Mouse (Mus musculus): ENCODE results near the gene Irgc1. TPM values are rescaled to one million over a fixed set of nuclear protein-coding genes. Genes with fewer than 3 reads are reported as not detected.

The Irgc1 gene
- total and polyA plus RNA-seq, 3 experiments: 0.88 TPM; not detected in 2

DNA sequence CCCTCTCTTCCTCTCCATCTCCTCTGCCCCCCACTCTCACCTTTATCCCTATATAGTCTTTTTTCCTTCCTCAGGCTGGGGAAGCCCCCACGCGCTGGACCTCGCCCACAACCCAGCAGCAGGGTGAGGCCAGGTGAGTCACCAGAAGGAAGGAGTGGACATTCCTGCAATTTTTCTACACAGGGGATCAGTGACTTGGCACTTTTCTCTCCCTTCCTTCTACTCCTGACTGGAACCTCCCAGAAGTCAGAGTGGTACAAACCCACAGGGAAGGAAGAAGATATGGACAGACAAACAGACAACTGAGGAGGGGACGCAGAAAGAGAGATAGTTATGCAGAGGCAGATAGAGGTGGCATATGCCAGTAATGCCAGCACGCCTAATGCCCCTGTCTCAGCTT, 7.3 kb upstream of the Irgc1 start:
- H3K4me3 ChIP-seq: no peak overlapping the region
- H3K27ac ChIP-seq: peak overlapping the region; percentile 36
- no peak for TF ChIP-seq CTCF (IDR thresholded peaks at IDR 0.05)
- TF ChIP-seq EP300 (IDR thresholded peaks at IDR 0.05; ENCODE audit: insufficient read depth, low read depth, low read length): no peak
- intact Hi-C loops (cut with DNase I): no loop called here
- no peaks in the 10 kb centered on the region for H3K79me2 ChIP-seq (replicated peaks; ENCODE audit: control insufficient read depth, insufficient read depth, low read length)
- 47% methylated on average over 5 of the region's 5 CpGs for WGBS
- no peaks in the 10 kb centered on the region for H3K36me3 ChIP-seq (ENCODE audit: control insufficient read depth, insufficient read depth, low read length)
- no peaks in the 10 kb centered on the region for H3K27me3 ChIP-seq (ENCODE audit: control insufficient read depth, insufficient read depth, low read length)
- H3K4me1 ChIP-seq (ENCODE audit: control insufficient read depth, insufficient read depth, low read length): peaks cover 17% of the 10 kb centered on the region
- H3K9ac ChIP-seq (ENCODE audit: low read depth, low read length): no peak overlapping the region
- no peak for DNase-seq

DNA sequence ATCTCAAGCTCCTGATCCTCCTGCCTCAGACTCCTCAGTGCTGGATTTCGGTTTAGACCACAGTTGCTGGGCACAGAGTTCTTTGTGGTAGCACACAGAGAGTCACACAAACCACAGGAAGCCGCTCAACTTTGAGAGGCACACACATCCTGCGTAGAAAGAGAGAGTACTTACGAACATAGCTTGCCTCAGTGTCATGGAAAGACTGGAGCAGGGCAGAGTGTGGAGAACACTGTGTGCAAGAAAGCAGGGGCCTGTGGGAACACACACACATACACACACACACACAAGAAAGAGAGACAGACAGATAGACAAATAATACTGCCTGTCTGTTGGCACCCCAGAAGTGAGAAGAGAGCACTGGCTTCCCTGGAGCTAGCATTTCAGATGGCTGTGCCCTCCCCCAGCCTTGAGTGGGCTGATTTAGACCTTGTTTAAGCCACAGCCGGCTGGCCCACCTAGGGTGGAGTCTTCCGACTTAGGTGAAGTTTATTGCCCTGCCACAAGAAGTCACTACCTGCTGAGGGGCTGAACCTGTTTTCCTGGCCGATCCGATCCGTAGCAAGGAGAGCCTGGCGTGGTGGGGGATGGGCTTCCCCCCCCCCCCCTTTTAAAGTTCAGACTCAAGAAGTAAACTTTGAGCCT, 5.8 kb upstream of the Irgc1 start:
- Histone ChIP-seq H3K27me3 (ENCODE audit: control insufficient read depth, insufficient read depth, low read length) (no peaks in the 10 kb centered on the region), H3K9ac (ENCODE audit: low read depth, low read length) (no peak overlapping the region), H3K27ac (peak overlapping the region; percentile 38; the same call in 1 of the 2 replicates), H3K79me2 (replicated peaks; ENCODE audit: control insufficient read depth, insufficient read depth, low read length) (no peaks in the 10 kb centered on the region), H3K4me3 (no peak overlapping the region), H3K4me1 (ENCODE audit: control insufficient read depth, insufficient read depth, low read length) (peaks cover 17% of the 10 kb centered on the region), H3K36me3 (ENCODE audit: control insufficient read depth, insufficient read depth, low read length) (no peaks in the 10 kb centered on the region)
- intact Hi-C loops (cut with DNase I): no loop called here
- peak in 1 of 2 experiments; percentile 41 for DNase-seq
- 72% methylated on average over 10 of the region's 10 CpGs for WGBS
- TF ChIP-seq POLR2A (IDR thresholded peaks at IDR 0.05; ENCODE audit: insufficient read depth, low read depth, low read length) (no peak), CTCF (IDR thresholded peaks at IDR 0.05) (no peak), EP300 (IDR thresholded peaks at IDR 0.05; ENCODE audit: insufficient read depth, low read depth, low read length) (no peak)

DNA sequence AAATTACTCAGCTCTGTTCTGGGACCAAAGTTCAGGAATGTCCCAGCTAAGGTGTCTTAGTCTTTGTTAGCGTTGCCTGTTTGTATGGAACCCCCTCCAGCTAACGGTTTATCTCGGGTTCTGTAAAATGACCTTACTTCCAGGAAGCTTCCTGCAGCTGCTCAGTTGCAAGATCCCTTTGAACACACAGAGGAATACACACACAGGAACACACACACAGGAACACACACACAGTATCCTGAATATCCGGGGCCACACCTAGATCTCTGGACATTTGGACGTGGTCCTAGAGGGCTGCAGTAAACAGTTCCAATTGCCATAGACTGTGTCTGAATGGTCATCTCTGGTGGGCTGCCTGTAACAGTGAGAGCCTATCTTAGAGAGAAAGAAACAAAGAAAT, 3.6 kb upstream of the Irgc1 start:
- H3K27ac ChIP-seq: peak overlapping the region; percentile 71
- no peaks in the 10 kb centered on the region for H3K27me3 ChIP-seq (ENCODE audit: control insufficient read depth, insufficient read depth, low read length)
- peak in 1 of 2 experiments; percentile 60 for DNase-seq
- peaks cover 12% of the 10 kb centered on the region for H3K4me1 ChIP-seq (ENCODE audit: control insufficient read depth, insufficient read depth, low read length)
- TF ChIP-seq CTCF (IDR thresholded peaks at IDR 0.05) (no peak), EP300 (IDR thresholded peaks at IDR 0.05; ENCODE audit: insufficient read depth, low read depth, low read length) (peak; percentile 91)
- no peaks in the 10 kb centered on the region for H3K79me2 ChIP-seq (replicated peaks; ENCODE audit: control insufficient read depth, insufficient read depth, low read length)
- no peak overlapping the region for H3K9ac ChIP-seq (ENCODE audit: low read depth, low read length)
- H3K4me3 ChIP-seq: no peak overlapping the region
- WGBS: 48% methylated on average over 5 of the region's 5 CpGs
- intact Hi-C loops (cut with DNase I): no loop called here
- H3K36me3 ChIP-seq (ENCODE audit: control insufficient read depth, insufficient read depth, low read length): no peaks in the 10 kb centered on the region

DNA sequence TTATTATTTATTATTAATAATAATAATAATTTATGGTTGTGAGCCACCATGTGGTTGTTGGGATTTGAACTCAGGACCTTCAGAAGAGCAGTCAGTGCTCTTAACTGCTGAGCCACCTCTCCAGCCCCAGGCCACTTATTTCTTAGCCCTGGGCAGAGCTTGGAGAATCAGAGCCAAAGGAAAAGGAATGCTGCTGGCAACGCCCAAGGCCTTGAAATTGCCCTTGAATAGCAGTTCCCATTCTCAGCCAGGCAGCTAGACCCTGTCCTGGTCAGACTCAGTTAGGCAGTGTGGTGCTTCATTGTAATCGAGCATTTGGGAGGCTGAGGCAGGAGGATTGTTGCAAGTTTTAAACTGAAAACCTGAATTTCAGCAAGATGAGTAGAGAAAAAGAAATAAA, 2.1 kb upstream of the Irgc1 start:
- Histone ChIP-seq H3K4me3 (no peak overlapping the region), H3K27me3 (ENCODE audit: control insufficient read depth, insufficient read depth, low read length) (no peaks in the 10 kb centered on the region), H3K27ac (no peak overlapping the region), H3K36me3 (ENCODE audit: control insufficient read depth, insufficient read depth, low read length) (no peaks in the 10 kb centered on the region), H3K9ac (ENCODE audit: low read depth, low read length) (no peak overlapping the region), H3K79me2 (replicated peaks; ENCODE audit: control insufficient read depth, insufficient read depth, low read length) (no peaks in the 10 kb centered on the region), H3K4me1 (ENCODE audit: control insufficient read depth, insufficient read depth, low read length) (peaks cover 6% of the 10 kb centered on the region)
- 74% methylated on average over 2 of the region's 2 CpGs for WGBS
- intact Hi-C loops (cut with DNase I): no loop called here
- no peak for TF ChIP-seq CTCF (IDR thresholded peaks at IDR 0.05)
- TF ChIP-seq POLR2A (IDR thresholded peaks at IDR 0.05; ENCODE audit: insufficient read depth, low read depth, low read length): no peak
- no peak for TF ChIP-seq EP300 (IDR thresholded peaks at IDR 0.05; ENCODE audit: insufficient read depth, low read depth, low read length)
- no peak for DNase-seq

DNA sequence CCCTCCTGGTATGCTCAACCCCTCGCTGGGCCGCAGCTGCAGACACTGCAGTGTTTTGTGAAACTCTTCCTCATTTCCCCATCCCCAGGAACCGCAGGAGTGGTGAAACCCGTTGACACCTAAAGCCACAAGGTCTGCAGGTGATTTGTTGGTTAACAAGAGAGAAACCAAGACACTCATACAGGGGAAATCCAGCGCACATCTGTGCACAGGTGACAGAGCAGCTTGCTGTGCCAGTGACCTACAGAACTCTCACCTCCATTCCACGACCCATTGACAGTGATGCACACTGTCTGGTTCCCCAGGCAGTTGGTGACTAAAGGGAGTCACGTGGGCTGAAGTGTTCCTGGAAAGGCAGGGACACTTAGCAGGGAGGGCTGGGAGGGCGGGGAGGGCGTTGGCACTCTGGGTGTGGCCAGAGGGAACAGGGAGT, 1.5 kb downstream of the Irgc1 start:
- no peak for TF ChIP-seq EP300 (IDR thresholded peaks at IDR 0.05; ENCODE audit: insufficient read depth, low read depth, low read length)

DNA sequence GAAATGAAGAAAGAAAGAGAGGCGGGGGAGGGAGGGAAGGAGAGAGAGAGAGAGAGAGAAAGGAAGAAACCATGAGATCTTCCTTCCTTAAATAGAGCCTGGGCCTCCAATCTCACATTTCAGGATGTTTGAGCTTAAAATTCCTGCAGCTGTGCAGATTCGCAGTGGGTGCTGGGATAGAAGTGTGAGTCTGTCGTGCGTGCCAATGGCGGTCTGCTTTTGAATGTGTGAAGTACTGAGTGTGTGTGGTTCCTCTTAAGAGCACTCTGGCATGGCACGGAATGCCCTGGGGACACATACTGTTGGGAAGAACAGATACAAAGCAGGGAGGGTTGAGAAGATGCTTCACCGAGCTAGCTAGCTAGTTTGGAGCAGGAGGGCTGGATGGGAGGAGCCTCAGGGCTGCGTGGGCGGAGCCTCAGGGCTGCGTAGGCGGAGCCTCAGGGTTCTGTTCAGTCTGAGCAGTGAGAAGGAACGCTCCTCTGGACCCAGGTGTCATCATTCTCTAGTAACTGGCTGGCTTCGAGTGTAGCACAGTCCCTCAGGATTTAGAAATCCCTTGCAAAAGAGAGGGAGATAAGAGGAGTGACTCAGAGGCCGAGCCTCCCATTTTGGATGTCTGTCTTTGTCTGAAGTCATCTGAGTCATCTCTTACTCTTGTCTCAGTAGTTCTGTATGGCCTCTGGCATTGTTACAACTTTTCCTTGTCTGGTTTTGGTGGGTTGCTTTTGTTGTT, 3.1 kb downstream of the Irgc1 start:
- TF ChIP-seq EP300 (IDR thresholded peaks at IDR 0.05; ENCODE audit: insufficient read depth, low read depth, low read length) (no peak), POLR2A (IDR thresholded peaks at IDR 0.05; ENCODE audit: insufficient read depth, low read depth, low read length) (no peak), CTCF (IDR thresholded peaks at IDR 0.05) (no peak)
- H3K9ac ChIP-seq (ENCODE audit: low read depth, low read length): no peak overlapping the region
- H3K27me3 ChIP-seq (ENCODE audit: control insufficient read depth, insufficient read depth, low read length): no peaks in the 10 kb centered on the region
- H3K36me3 ChIP-seq (ENCODE audit: control insufficient read depth, insufficient read depth, low read length): no peaks in the 10 kb centered on the region
- WGBS: 40% methylated on average over 14 of the region's 14 CpGs
- no peaks in the 10 kb centered on the region for H3K4me1 ChIP-seq (ENCODE audit: control insufficient read depth, insufficient read depth, low read length)
- intact Hi-C loops (cut with DNase I): no loop called here
- H3K27ac ChIP-seq: no peak overlapping the region
- no peak overlapping the region for H3K4me3 ChIP-seq
- no peaks in the 10 kb centered on the region for H3K79me2 ChIP-seq (replicated peaks; ENCODE audit: control insufficient read depth, insufficient read depth, low read length)
- no peak for DNase-seq

More for the DNA sequence above, 1.5 kb downstream of the Irgc1 start:
- no peaks in the 10 kb centered on the region for H3K36me3 ChIP-seq (ENCODE audit: control insufficient read depth, insufficient read depth, low read length)
- 60% methylated on average over 9 of the region's 9 CpGs for WGBS
- DNase-seq: no peak
- 0 out of 2 replicates have a peak, but pooled peaks cover 2% of the 10 kb centered on the region for H3K4me1 ChIP-seq (ENCODE audit: control insufficient read depth, insufficient read depth, low read length)
- intact Hi-C loops (cut with DNase I): no loop called here
- H3K79me2 ChIP-seq (replicated peaks; ENCODE audit: control insufficient read depth, insufficient read depth, low read length): no peaks in the 10 kb centered on the region
- H3K9ac ChIP-seq (ENCODE audit: low read depth, low read length): no peak overlapping the region
- H3K4me3 ChIP-seq: no peak overlapping the region
- H3K27me3 ChIP-seq (ENCODE audit: control insufficient read depth, insufficient read depth, low read length): no peaks in the 10 kb centered on the region
- H3K27ac ChIP-seq: no peak overlapping the region
